Mouse (Mus musculus): ENCODE results near the gene E2f1.

- TF ChIP-seq CTCF (IDR thresholded peaks at IDR 0.05; ENCODE audit: extremely low read depth, insufficient read depth, low read length), result no peak
- no peak for TF ChIP-seq POLR2A (IDR thresholded peaks at IDR 0.05; ENCODE audit: extremely low read depth, insufficient read depth, low read length)
Observed at GRCm38 (mm10) chr2:154617061-154617460, 47.4 kb upstream of the E2f1 start.

Data from cortical plate, adult 2 months (tissue).